Mouse (Mus musculus) testis, adult 2 months (tissue): ENCODE data around the gene Adgre5. TPM values are rescaled to one million over a fixed set of nuclear protein-coding genes. Genes with fewer than 3 reads are reported as not detected.
A peak's percentile ranks its signal among the peaks of the same experiment; 100 is the strongest.

Experiments used
- H3K27ac ChIP-seq: fragments of 200-500 bp; 2 replicates; pipeline ENCODE4 v1.5.1; 2012; ENCODE audit warnings: low read depth, low read length; ENCODE audit not compliant: control insufficient read depth, insufficient read depth
- H3K27me3 ChIP-seq: fragments of 200-500 bp; 2 replicates; pipeline ENCODE4 v1.6.1; 2012; ENCODE audit warnings: mild to moderate bottlenecking, low read length, moderate library complexity; ENCODE audit not compliant: control insufficient read depth, insufficient read depth
- H3K36me3 ChIP-seq: fragments of 200-500 bp; 2 replicates; pipeline ENCODE4 v1.6.1; 2012; ENCODE audit warnings: mild to moderate bottlenecking, low read length; ENCODE audit not compliant: control insufficient read depth, insufficient read depth
- H3K4me1 ChIP-seq: fragments of 200-500 bp; 2 replicates; pipeline ENCODE4 v1.6.1; 2012; ENCODE audit warnings: low read length; ENCODE audit not compliant: control insufficient read depth, insufficient read depth
- H3K4me3 ChIP-seq: fragments of 200-500 bp; 2 replicates; pipeline ENCODE4 v1.5.1; 2012; ENCODE audit warnings: low read depth, mild to moderate bottlenecking, low read length, moderate library complexity, mixed read lengths; ENCODE audit not compliant: control insufficient read depth
- CTCF ChIP-seq: fragments of 200-500 bp; IDR thresholded peaks from 2 replicates; pipeline ENCODE4 v1.5.1; 2012; ENCODE audit warnings: low read depth, mild to moderate bottlenecking, inconsistent platforms, low read length, moderate library complexity; ENCODE audit not compliant: control insufficient read depth, insufficient read depth, insufficient replicate concordance
- POLR2A ChIP-seq: fragments of 200-500 bp; IDR thresholded peaks from 2 replicates; pipeline ENCODE4 v1.6.1; 2012; ENCODE audit warnings: low read depth, mild to moderate bottlenecking, inconsistent platforms, low read length, moderate library complexity; ENCODE audit not compliant: control insufficient read depth
- polyA plus RNA-seq: library from polyadenylated mRNA; depleted of rRNA; stranded (reverse); fragments of >200 nt; gene quantifications from 2 replicates; pipeline ENCODE4 v1.2.3, GENCODE M21; 2012

The Adgre5 gene
- polyA plus RNA-seq, 1 experiment, result 6.1 TPM

DNA sequence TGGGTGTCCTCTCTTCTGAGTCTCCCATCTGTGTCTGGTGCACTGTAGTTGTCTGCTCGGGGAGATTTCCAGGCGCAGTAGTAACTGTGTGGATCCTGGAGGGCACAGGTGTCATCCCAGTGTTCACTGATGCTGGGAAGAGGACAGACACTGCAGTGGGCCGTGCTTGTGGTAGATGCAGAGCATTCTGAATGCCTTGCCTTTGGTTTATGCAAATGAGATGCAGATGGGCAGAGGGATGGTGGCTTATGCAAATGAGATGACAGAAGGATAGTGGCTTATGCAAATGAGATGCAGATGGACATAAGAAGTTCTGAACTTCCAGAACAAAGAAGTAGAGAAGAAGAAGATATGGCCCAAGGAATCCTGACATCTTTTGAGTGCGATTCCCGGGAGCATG is 9.2 kb downstream of the Adgre5 start:
- Histone ChIP-seq H3K4me3 (no peak overlapping the region), H3K27ac (no peak overlapping the region), H3K27me3 (no peaks in the 10 kb centered on the region), H3K36me3 (no peaks in the 10 kb centered on the region), H3K4me1 (no peaks in the 10 kb centered on the region)
- no peak for TF ChIP-seq CTCF
- TF ChIP-seq POLR2A, result no peak

DNA sequence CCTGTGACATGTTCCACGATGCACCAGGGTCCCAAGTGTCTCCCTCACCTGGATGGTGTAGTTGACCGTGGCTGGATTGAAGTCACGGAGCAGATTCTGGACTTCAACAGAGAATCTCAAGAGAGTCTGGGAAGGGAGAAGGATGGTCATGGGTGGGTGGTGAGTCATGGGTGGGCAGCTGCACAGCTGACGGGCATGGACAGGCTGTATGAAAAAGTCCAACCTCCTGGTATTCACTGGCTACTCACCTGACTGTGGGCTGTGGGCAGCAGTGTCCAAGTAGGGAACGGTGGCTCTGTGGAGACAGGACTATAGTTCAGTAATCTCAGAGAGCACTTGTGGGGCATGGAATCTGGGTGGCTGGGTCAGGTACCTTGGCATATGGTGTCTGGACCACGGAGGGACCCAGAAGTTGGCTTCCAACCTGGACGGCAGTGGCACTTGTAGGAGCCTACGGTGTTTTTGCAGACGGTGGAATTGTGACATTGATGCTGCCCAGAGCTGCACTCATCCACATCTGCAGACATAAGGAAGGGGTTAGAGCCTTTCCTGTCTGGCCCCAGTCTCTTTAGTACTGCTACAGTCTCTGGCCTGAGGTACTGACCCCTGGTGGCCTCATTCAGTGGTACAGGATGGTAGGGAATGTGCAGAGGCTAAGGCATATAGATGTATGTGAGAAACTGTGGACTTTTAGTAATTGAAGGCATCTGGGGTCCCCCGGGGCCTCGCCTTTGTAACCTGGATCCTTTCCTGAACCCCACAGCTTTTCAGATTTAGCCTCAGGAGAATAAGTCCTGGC is 11.9 kb downstream of the Adgre5 start:
- H3K27me3 ChIP-seq, result no peaks in the 10 kb centered on the region
- H3K27ac ChIP-seq, result no peak overlapping the region
- no peaks in the 10 kb centered on the region; the same call in 1 of the 2 replicates for H3K4me1 ChIP-seq
- no peaks in the 10 kb centered on the region for H3K36me3 ChIP-seq
- no peak overlapping the region for H3K4me3 ChIP-seq
- no peak for TF ChIP-seq POLR2A
- peak; percentile 23; the same call in 1 of the 2 replicates for TF ChIP-seq CTCF

DNA sequence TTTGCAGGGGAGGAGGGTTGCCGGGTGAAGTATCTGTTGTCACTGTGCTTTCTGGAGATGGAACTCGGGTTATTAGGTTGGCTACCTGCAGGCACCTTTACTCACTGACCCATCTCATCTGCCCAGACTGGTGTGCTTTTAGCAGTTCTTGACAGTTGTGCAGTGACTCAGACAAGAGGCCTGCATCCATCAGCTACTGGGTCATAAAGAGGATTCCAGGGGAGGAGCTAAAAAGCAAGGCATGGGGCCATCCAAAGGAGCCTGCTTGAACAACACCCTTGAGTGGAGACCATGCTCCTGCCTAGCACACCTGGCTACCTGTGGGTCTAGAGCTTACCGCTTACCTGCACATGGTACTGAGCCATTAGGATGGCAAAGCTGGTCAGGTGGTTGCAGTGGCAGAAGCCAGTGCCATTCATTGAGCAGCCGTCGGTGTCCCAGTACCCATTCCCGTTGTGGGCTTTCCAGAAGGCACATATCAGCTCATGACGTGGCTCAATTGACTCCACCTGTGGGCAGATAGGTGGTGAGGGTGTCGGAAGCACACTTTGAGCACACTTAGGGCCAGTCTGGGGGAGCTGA is 15.5 kb downstream of the Adgre5 start:
- H3K36me3 ChIP-seq, result peaks cover 2% of the 10 kb centered on the region; the same call in 1 of the 2 replicates
- TF ChIP-seq CTCF (no peak), POLR2A (no peak)
- no peaks in the 10 kb centered on the region; the same call in 1 of the 2 replicates for H3K4me1 ChIP-seq
- H3K27me3 ChIP-seq, result no peaks in the 10 kb centered on the region
- H3K4me3 ChIP-seq, result no peak overlapping the region
- no peak overlapping the region for H3K27ac ChIP-seq

DNA sequence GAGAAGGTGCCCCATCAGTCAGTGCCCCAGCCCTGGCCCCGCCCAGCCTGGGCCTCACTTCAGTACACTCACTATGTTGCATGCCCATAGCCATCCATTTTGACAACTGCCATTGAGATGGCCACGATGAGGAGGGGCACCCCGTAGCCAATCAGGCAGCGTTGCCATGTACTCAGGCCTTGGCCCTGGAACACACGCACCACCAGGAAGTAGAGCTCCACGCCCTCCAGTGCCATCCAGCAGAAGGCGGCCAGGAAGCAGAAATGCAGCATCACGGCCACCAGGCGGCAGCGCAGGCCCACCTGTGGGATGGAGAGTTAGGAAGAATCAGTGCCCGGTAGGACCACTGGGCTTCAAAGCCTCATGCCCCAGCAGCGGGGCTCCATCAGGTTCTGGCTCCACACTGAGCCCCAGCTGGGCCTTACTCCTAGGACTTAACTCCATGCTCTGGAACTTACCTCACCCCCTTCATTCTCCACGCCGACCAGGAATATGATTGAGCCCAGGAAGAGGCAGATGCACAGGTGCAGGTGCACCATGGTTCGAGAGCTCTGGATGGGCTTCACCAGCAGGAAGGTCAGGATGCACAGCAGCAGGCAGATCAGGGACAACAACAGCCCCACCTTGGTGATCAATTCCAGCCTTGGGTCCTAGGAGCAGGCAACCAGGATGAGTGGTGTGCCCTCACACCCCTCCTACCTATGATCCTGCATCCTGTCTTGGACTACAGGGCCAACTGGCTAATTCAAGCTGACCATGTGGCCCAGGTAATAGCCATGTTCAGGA is 16.2 kb downstream of the Adgre5 start:
- Histone ChIP-seq H3K4me1 (no peaks in the 10 kb centered on the region; the same call in 1 of the 2 replicates), H3K27me3 (no peaks in the 10 kb centered on the region), H3K27ac (no peak overlapping the region), H3K4me3 (no peak overlapping the region), H3K36me3 (peaks cover 2% of the 10 kb centered on the region; the same call in 1 of the 2 replicates)
- TF ChIP-seq CTCF (peak; percentile 68; the same call in 1 of the 2 replicates), POLR2A (no peak; the same call in 1 of the 2 replicates)

DNA sequence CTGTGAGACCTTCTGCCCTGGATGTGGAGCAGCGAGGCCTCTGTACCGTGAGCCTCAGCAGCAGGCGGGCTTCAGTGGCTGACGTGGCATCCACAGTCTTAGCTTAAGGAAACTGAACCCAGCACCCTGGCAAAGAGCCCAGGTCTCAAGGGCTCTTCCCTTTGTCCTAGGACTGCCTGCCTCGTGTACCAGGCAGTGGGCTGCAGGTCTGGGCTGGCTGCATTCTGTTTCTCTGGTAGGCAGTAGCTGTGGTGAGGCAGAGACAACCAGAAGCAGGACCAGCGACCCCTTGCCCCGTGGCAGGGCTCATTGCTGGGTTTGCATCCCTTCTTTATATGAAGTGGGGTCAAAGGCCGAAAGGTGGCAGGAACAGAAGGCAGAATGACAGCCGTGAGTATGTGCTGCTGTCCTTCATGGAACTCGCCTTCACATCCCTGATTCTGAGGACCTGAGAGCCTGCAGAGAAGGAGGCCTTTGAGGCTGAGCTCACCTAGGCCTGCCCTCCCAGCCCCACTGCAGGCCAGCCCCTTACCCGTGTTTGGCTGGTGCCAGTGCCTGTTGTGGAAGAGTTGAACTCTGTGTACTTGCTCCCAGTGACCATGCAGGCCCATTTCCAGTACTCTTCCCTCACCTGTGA is 17.6 kb downstream of the Adgre5 start:
- TF ChIP-seq CTCF (no peak), POLR2A (no peak)
- Histone ChIP-seq H3K27me3 (no peaks in the 10 kb centered on the region), H3K4me1 (no peaks in the 10 kb centered on the region; the same call in 1 of the 2 replicates), H3K27ac (no peak overlapping the region), H3K4me3 (no peak overlapping the region), H3K36me3 (peaks cover 2% of the 10 kb centered on the region; the same call in 1 of the 2 replicates)

DNA sequence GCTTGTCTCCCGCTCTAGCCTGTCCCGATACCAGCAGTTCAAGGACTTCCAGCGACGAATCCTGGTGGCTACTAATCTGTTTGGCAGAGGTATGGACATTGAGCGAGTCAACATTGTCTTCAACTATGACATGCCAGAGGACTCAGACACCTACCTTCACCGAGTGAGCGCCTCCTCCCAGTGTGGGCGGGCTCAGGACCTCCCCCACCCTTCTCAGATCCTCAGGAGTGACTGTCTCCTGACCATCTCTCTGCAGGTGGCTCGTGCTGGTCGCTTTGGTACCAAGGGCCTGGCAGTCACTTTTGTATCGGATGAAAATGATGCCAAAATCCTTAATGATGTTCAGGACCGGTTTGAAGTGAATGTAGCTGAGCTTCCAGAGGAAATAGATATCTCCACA is 18.5 kb downstream of the Adgre5 start:
- Histone ChIP-seq H3K27me3 (no peaks in the 10 kb centered on the region), H3K36me3 (peaks cover 2% of the 10 kb centered on the region; the same call in 1 of the 2 replicates), H3K27ac (no peak overlapping the region), H3K4me3 (no peak overlapping the region), H3K4me1 (no peaks in the 10 kb centered on the region; the same call in 1 of the 2 replicates)
- TF ChIP-seq CTCF (no peak), POLR2A (no peak)
